Mouse (Mus musculus): ENCODE measurements around the gene Epb41l2. TPM values are rescaled to one million over a fixed set of nuclear protein-coding genes. Genes with fewer than 3 reads are reported as not detected.

Epb41l2 gene
- polyA plus RNA-seq, 1 experiment = 121 TPM

DNA sequence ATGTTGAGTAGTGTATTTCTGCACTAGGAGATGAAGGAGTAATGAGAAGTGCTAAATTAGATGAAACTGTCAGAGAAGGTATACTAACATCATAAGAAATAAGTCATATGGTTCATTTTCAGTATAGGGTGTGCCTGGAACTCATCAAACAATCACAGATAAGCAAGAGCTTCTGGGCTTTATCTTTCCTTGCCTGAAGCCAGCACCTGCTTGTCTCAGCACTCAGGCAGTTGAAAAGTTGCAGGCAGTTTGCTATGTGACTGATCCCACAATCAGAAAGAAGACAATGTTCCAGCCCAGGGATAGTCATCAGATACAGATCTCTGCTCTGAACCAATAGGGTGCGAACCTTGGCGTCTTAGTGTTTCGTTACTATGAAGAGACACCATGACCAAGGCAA, 181.5 kb downstream of the Epb41l2 start:
- Histone ChIP-seq H3K4me3 (ENCODE audit: insufficient read depth, low read length) (no peak overlapping the region), H3K4me1 (ENCODE audit: control insufficient read depth, insufficient read depth, low read length) (peaks cover 2% of the 10 kb centered on the region; the same call in 1 of the 2 replicates), H3K27ac (ENCODE audit: insufficient read depth, low read length) (no peak overlapping the region)
- no peak for TF ChIP-seq CTCF (IDR thresholded peaks at IDR 0.05; ENCODE audit: extremely low read depth, insufficient read depth, low read length)
- no peak for TF ChIP-seq POLR2A (IDR thresholded peaks at IDR 0.05; ENCODE audit: extremely low read depth, insufficient read depth, low read length)

DNA sequence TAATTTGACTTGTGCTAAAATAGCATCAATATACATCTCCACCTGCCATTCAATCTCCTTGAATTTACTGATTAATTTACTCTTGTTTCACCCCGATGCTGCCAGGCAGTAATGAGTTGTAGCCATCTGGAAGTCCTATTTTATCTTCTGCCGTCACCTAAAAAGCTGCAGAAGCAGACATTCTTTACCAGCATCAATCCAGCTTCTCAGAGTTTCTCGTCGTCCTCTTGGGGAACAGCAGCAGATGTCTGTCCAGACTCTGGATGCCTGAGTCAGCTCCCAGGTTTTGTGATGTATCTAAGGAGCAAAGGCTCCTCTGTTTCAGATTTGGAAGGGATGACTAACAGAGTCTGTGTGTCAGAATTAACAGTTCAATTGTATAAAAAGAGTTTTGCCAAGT, 193.3 kb downstream of the Epb41l2 start:
- H3K4me3 ChIP-seq (ENCODE audit: insufficient read depth, low read length) = no peak overlapping the region
- TF ChIP-seq POLR2A (IDR thresholded peaks at IDR 0.05; ENCODE audit: extremely low read depth, insufficient read depth, low read length) = no peak
- TF ChIP-seq CTCF (IDR thresholded peaks at IDR 0.05; ENCODE audit: extremely low read depth, insufficient read depth, low read length) = no peak
- H3K4me1 ChIP-seq (ENCODE audit: control insufficient read depth, insufficient read depth, low read length) = no peaks in the 10 kb centered on the region
- H3K27ac ChIP-seq (ENCODE audit: insufficient read depth, low read length) = no peak overlapping the region

DNA sequence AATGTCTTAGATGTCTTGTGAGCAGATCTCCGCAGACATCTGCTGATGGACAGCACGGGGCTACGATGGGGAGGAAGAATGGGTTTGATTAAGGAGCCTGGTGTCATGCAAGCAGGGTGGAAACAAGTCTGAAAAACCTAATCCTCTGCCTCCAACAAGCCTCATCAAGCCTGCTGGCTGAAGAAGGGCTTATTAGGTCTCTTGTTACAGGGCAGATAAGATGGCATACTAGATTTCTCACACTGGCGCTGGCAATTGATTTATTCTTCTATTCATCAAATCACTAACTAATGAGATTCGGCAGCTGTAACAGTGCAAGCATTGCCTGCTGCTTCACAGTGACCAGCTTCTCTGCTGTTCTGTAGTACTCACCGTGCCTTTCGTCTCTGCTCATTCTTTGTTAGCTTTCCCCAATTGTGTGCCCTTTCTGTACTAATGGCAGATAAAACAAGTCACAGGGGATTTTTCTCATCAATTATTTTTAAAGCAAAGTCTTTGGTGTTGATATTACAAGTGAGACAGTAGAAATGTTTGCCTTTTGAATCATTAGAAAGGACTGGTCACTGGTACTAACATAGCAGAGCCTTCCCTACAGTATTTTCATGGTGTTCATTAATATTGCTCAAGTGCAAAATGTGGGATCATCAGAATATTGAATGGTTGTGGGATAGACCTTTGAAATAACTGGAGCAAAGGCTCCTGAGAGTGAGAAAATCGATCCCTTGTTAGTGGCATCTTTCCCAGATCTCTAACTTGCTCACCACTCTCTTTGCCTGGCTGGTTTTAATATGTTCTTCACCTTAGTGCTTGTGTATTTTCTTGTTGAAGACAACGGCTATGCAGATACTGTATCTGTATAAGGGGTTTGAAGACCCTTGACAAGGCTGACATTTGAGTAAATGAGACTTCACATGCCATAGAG, 212.0 kb downstream of the Epb41l2 start:
- H3K27ac ChIP-seq (ENCODE audit: insufficient read depth, low read length) = no peak overlapping the region
- no peak for TF ChIP-seq POLR2A (IDR thresholded peaks at IDR 0.05; ENCODE audit: extremely low read depth, insufficient read depth, low read length)
- TF ChIP-seq CTCF (IDR thresholded peaks at IDR 0.05; ENCODE audit: extremely low read depth, insufficient read depth, low read length) = no peak
- no peaks in the 10 kb centered on the region for H3K4me1 ChIP-seq (ENCODE audit: control insufficient read depth, insufficient read depth, low read length)
- H3K4me3 ChIP-seq (ENCODE audit: insufficient read depth, low read length) = no peak overlapping the region

Other genes with a start within 250 kb of the Epb41l2 start
- 64.9 and 70.5 TPM in 2 replicates for gene Akap7, start 51.9 kb upstream of the Epb41l2 start, polyA plus RNA-seq (2012; rRNA removed)
- gene Smlr1, start 176.5 kb downstream of the Epb41l2 start, polyA plus RNA-seq (2012; rRNA removed) = 0.02 TPM in 1 of 2 replicates, not detected in the other